Mouse (Mus musculus) heart, postnatal 0 days (tissue): ENCODE data around the gene Adcy7.

Source experiments
- CTCF ChIP-seq: IDR thresholded peaks from 2 replicates; pipeline ENCODE4 v1.5.1; 2016; ENCODE audit warnings: antibody characterized with exemption, control low read depth, low read depth
- EP300 ChIP-seq: IDR thresholded peaks from 2 replicates; pipeline ENCODE4 v1.6.1; 2016; ENCODE audit warnings: antibody characterized with exemption, low read depth

GRCm38 (mm10) chr8:88305814-88306213, 33.6 kb downstream of the Adcy7 start:
- no peak for TF ChIP-seq CTCF
- TF ChIP-seq EP300 = no peak
